Mouse (Mus musculus) liver, embryonic 11.5 days (tissue): ENCODE results near the gene Pigb. TPM values are rescaled to one million over a fixed set of nuclear protein-coding genes. Genes with fewer than 3 reads are reported as not detected.

Experiments
- ATAC-seq: fragments of 200-750 bp; cut with Nextera tagmentation; replicated peaks from 2 replicates; pipeline ENCODE4 v1.8.0; 2017; ENCODE audit warnings: moderate number of reproducible peaks, mild to moderate bottlenecking, moderate TSS enrichment, moderate library complexity; ENCODE audit not compliant: low FRiP score
- DNase-seq: peaks from one replicate; pipeline ENCODE4 v3.0.0-alpha.2; 2017; ENCODE audit warnings: low spot score
- H3K27ac ChIP-seq: fragments of 300-500 bp; sonication (generic); 2 replicates; pipeline ENCODE4 v1.5.1; 2014; ENCODE audit warnings: mild to moderate bottlenecking, low read depth, low read length, control low read depth
- H3K27me3 ChIP-seq: fragments of 300-500 bp; sonication (generic); replicated peaks from 2 replicates; pipeline ENCODE4 v1.6.1; 2014; ENCODE audit warnings: low read length, mixed read lengths; ENCODE audit not compliant: control insufficient read depth, insufficient read depth
- H3K36me3 ChIP-seq: fragments of 300-500 bp; sonication (generic); 2 replicates; pipeline ENCODE4 v1.6.1; 2014; ENCODE audit warnings: mild to moderate bottlenecking, low read length, moderate library complexity, mixed read lengths; ENCODE audit not compliant: control insufficient read depth, insufficient read depth
- H3K4me1 ChIP-seq: fragments of 300-500 bp; sonication (generic); replicated peaks from 2 replicates; pipeline ENCODE4 v1.6.1; 2014; ENCODE audit warnings: low read length, mixed read lengths; ENCODE audit not compliant: control insufficient read depth, insufficient read depth
- H3K4me2 ChIP-seq: fragments of 300-500 bp; sonication (generic); 2 replicates; pipeline ENCODE4 v1.6.1; 2014; ENCODE audit warnings: mild to moderate bottlenecking, control low read depth, moderate library complexity
- H3K4me3 ChIP-seq: fragments of 300-500 bp; sonication (generic); 2 replicates; pipeline ENCODE4 v1.5.1; 2014; ENCODE audit warnings: low read depth, low read length, control low read depth
- H3K9ac ChIP-seq: fragments of 300-500 bp; sonication (generic); 2 replicates; pipeline ENCODE4 v1.6.1; 2014; ENCODE audit warnings: low read depth, low read length, control low read depth
- H3K9me3 ChIP-seq: fragments of 300-500 bp; sonication (generic); 2 replicates; pipeline ENCODE4 v1.6.1; 2016; ENCODE audit warnings: low read length, inconsistent platforms, mixed read lengths; ENCODE audit not compliant: control insufficient read depth
- WGBS: fragments of 180-500 bp; shearing (Covaris S2); extraction: QIAGEN DNeasy Blood & Tissue Kit; methylation state at CpG from one replicate; pipeline ENCODE4 v1.1.7; 2014; 5-methylcytosine and 5-hydroxymethylcytosine counted together
- polyA plus RNA-seq: library from polyadenylated mRNA; unstranded; fragments of >200 nt; fragmentation: Nextera tagmentation; extraction: Ambion mirVana; gene quantifications from 2 replicates; pipeline ENCODE4 v1.2.1, GENCODE M21; 2014

Pigb gene
- polyA plus RNA-seq, 1 experiment from 2014 or later: 17.1 TPM

GRCm38 (mm10) chr9:72974734-72975133 is 65.4 kb downstream of the Pigb start:
- ATAC-seq: no peak
- H3K27ac ChIP-seq: no peak overlapping the region
- no peaks in the 10 kb centered on the region for H3K9me3 ChIP-seq
- no peaks in the 10 kb centered on the region for H3K36me3 ChIP-seq
- no peaks in the 10 kb centered on the region for H3K4me1 ChIP-seq
- no peak for DNase-seq
- no peak overlapping the region for H3K9ac ChIP-seq
- no peak overlapping the region for H3K4me3 ChIP-seq
- H3K27me3 ChIP-seq: no peaks in the 10 kb centered on the region
- H3K4me2 ChIP-seq: no peak overlapping the region
- WGBS: 79% methylated on average over 5 of the region's 5 CpGs

GRCm38 (mm10) chr9:72972984-72973383 is 67.2 kb downstream of the Pigb start:
- no peak for DNase-seq
- Histone ChIP-seq H3K36me3 (no peaks in the 10 kb centered on the region), H3K27me3 (no peaks in the 10 kb centered on the region), H3K4me2 (no peak overlapping the region), H3K4me1 (no peaks in the 10 kb centered on the region), H3K4me3 (no peak overlapping the region), H3K27ac (no peak overlapping the region), H3K9ac (no peak overlapping the region), H3K9me3 (no peaks in the 10 kb centered on the region)
- ATAC-seq: no peak

GRCm38 (mm10) chr9:72972435-72972834 is 67.7 kb downstream of the Pigb start:
- ATAC-seq (no peak), DNase-seq (no peak)
- no peak overlapping the region for H3K4me2 ChIP-seq
- WGBS: 80% methylated on average over 5 of the region's 5 CpGs
- H3K4me3 ChIP-seq: no peak overlapping the region
- no peak overlapping the region for H3K9ac ChIP-seq
- no peak overlapping the region for H3K27ac ChIP-seq
- H3K27me3 ChIP-seq: no peaks in the 10 kb centered on the region
- H3K4me1 ChIP-seq: no peaks in the 10 kb centered on the region
- no peaks in the 10 kb centered on the region for H3K9me3 ChIP-seq
- no peaks in the 10 kb centered on the region for H3K36me3 ChIP-seq

GRCm38 (mm10) chr9:72969874-72970273 is 70.3 kb downstream of the Pigb start:
- 63% methylated on average over 7 of the region's 7 CpGs for WGBS
- no peaks in the 10 kb centered on the region for H3K9me3 ChIP-seq

GRCm38 (mm10) chr9:72968349-72969061 is 71.7 kb downstream of the Pigb start:
- Histone ChIP-seq H3K27ac (no peak overlapping the region), H3K9ac (no peak overlapping the region), H3K4me3 (no peak overlapping the region), H3K27me3 (no peaks in the 10 kb centered on the region), H3K36me3 (no peaks in the 10 kb centered on the region), H3K4me2 (no peak overlapping the region), H3K4me1 (no peaks in the 10 kb centered on the region), H3K9me3 (no peaks in the 10 kb centered on the region)
- DNase-seq (no peak), ATAC-seq (peak; percentile 43; the same call in 1 of the 2 replicates)
- 35% methylated on average over 11 of the region's 11 CpGs for WGBS

More at GRCm38 (mm10) chr9:72969874-72970273, 70.3 kb downstream of the Pigb start:
- DNase-seq (no peak), ATAC-seq (0 out of 2 replicates have a peak, but pooled peaks have one; percentile 31)
- H3K4me2 ChIP-seq: no peak overlapping the region
- no peaks in the 10 kb centered on the region for H3K27me3 ChIP-seq
- no peaks in the 10 kb centered on the region for H3K36me3 ChIP-seq
- H3K4me1 ChIP-seq: no peaks in the 10 kb centered on the region
- no peak overlapping the region for H3K9ac ChIP-seq
- H3K4me3 ChIP-seq: no peak overlapping the region
- H3K27ac ChIP-seq: no peak overlapping the region

- H3K36me3 ChIP-seq: no peaks in the 10 kb centered on the region
- no peak overlapping the region for H3K27ac ChIP-seq
- ATAC-seq: no peak
- no peak overlapping the region for H3K4me3 ChIP-seq
- peaks cover 3% of the 10 kb centered on the region for H3K4me1 ChIP-seq
- H3K27me3 ChIP-seq: no peaks in the 10 kb centered on the region
- no peak overlapping the region for H3K9ac ChIP-seq
- no peak for DNase-seq
- H3K4me2 ChIP-seq: no peak overlapping the region
- no peaks in the 10 kb centered on the region for H3K9me3 ChIP-seq
- WGBS: 60% methylated on average over 15 of the region's 15 CpGs
These were observed 78.2 kb downstream of the Pigb start for GRCm38 (mm10) chr9:72961959-72962358.

GRCm38 (mm10) chr9:72961346-72961745 is 78.8 kb downstream of the Pigb start:
- H3K27me3 ChIP-seq: no peaks in the 10 kb centered on the region
- H3K27ac ChIP-seq: no peak overlapping the region
- DNase-seq: no peak
- no peak overlapping the region for H3K4me2 ChIP-seq
- WGBS: 63% methylated on average over 8 of the region's 8 CpGs
- no peak overlapping the region for H3K4me3 ChIP-seq
- H3K9ac ChIP-seq: no peak overlapping the region
- no peak for ATAC-seq
- H3K36me3 ChIP-seq: no peaks in the 10 kb centered on the region
- no peaks in the 10 kb centered on the region for H3K9me3 ChIP-seq
- peaks cover 3% of the 10 kb centered on the region for H3K4me1 ChIP-seq

GRCm38 (mm10) chr9:72958521-72959450 is 81.4 kb downstream of the Pigb start, which contains the start of the genes Dyx1c1 and Gm44503:
Gene Dyx1c1, plus strand, starts transcription at chr9:72958785.
Gene Gm44503, plus strand, starts transcription at chr9:72958852.
- DNase-seq: peak; percentile 85
- H3K9me3 ChIP-seq: no peaks in the 10 kb centered on the region
- no peaks in the 10 kb centered on the region for H3K36me3 ChIP-seq
- H3K27ac ChIP-seq: peak within 1 kb of the TSS; percentile 2
- no peaks in the 10 kb centered on the region for H3K27me3 ChIP-seq
- peak within 1 kb of the TSS; percentile 77 for H3K4me3 ChIP-seq
- H3K9ac ChIP-seq: peak within 1 kb of the TSS; percentile 56
- 2% methylated on average over 43 of the region's 43 CpGs for WGBS
- peaks cover 3% of the 10 kb centered on the region for H3K4me1 ChIP-seq
- H3K4me2 ChIP-seq: peak within 1 kb of the TSS; percentile 75
- ATAC-seq: peak; percentile 84
